Mouse (Mus musculus): ENCODE measurements around the gene Olfr871. TPM values are rescaled to one million over a fixed set of nuclear protein-coding genes. Genes with fewer than 3 reads are reported as not detected.
"Not testable (repeated sequence)": the region's sequence is repeated elsewhere in the genome, so short reads cannot be mapped to it uniquely, and the experiment has no call there.

Olfr871 gene
- not detected for total RNA-seq (2021)
- long read RNA-seq, experiment 1 = 0 reads
- long read RNA-seq, experiment 2 = 0 reads

DNA sequence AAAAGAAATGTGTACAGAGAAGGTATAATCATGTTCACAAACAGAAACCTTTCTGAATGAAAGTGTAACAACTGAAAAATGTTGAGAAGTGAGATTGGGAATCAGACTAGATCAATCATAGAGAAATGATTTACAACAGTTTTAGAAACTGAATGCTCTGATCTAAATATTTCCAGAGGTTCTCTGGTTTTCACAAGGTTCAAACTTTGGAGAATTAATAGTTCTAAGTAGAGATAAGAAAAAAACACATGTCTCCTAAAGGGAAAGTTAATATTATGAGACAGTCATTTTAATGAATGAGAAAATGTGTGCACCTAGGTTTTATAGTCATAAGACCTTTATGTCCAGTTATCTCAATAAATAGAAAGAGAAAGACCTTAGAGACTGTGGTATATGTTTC lies at the start of gene Olfr871:
Olfr871 (plus strand) TSS at position 301 of the 400 bp plus-strand sequence.
- no peak for DNase-seq

DNA sequence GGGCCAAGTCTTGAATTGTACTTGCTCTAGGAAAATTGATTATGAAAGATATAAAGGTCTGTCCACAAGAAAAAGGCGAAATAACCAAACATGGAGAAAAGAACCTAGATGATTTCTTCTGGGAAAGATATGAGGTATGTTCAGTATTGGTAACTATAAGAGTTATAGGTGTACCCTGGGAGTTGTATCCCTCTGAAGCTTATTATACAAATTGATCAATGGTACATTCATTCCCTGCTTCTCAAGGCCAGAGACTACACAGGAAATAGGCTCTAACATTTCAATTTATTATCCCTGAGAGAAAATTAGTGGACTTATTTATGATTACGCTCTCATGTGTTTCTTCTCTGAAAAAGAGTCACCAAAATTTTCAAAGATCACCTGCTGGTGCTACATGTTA lies 38.0 kb upstream of the Olfr871 start, which contains the start of gene Olfr870:
Olfr870 (minus strand) TSS at position 101 of the 400 bp plus-strand sequence.
- no peak for DNase-seq

DNA sequence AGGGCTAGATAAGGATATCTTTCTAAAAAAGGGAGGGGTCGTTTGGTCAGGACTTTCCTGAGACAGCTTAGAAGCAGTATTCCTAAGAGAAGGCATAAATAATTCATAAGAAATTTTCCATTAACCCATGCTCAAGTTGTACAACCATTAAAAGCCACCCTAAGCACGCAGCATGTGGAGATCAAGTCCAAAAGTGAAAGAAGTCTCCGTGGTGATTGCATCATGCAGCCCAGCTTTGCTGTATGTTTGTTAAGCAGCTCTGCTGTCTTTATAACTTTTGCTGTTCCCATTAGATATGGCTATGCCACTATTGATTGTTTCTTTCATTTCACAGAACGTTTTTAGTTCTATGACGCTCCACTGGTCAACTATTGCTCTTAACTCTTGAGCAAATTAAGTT lies 32.5 kb upstream of the Olfr871 start:
- DNase-seq = no peak

DNA sequence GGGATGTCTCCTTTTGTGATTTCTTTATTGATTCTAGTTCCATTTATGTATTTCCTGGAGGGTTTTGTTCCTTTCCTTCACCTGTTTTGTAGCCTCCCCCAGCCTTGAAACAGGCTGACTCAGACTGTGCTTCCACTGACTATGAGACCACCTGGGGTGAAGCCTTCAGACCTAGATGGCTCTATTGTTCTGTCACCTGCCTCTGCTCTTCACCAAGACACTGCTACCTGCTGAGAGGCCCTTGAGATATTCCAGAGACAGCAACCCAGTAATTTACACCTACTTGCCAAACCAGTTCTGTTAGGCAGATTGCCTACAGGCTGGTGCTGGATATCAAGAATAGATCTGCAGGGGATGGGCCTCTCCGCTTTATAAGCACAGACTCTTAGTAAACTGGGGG lies 9.9 kb upstream of the Olfr871 start:
- DNase-seq = no peak

GRCm38 (mm10) chr9:20203413-20203984 lies 8.5 kb upstream of the Olfr871 start:
- DNase-seq = not testable (repeated sequence)

DNA sequence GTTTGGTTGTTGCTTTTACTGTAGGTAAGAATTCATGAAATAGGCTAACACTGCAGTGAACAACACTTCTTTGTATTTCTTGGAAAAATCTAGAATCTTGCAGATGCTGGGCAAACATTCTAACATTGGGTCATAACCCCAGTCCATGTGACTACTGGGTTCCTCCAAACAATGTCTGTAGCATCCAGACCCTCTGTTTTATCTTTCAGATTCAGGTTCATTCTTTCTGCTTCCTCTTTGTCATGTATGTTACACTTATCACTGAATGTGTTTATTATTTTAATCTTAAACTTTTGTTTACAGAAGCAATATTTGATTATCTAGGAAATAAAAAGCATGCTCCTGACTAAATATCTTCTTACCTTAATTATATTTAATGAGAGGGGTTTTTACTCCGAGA lies 1.2 kb upstream of the Olfr871 start:
- no peak for DNase-seq

DNA sequence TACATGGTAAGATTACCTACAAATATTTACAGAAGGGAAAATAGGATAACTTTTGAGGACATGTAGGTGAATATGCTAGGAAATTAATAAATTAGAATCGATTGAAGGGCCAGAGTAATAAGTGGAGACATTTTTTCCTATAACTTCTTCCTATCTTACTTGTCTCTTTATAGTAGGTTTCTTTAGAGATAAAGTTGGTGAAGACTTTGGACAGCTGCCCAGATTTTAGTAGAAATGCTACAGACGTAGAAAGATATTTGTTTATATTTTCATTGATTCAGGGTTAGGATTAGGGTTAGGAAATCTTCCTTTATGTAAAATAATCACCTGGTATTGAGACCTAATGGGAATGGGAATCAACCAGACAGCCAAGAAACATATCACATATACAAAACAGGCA lies 530 bp upstream of the Olfr871 start:
- no peak for DNase-seq

DNA sequence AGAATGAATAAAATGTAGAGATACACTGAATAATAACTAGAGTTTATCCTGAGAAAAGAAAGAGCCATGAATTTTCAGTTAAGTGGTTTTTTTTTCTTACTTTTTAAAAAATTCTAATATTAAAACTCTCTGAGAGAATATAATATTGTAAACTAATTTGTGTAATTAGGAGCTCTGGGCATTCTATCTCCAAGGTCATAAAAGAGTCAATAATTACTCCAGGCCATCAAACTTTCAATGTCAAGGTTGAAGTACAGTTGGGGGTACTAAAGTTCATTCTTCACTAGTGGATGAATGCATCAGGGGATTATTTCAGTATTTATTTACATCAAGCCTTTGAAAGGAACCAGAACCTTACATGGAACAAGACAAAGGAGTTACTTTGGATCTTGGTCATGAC lies 24.8 kb downstream of the Olfr871 start, which contains the start of gene Olfr872:
Olfr872 (plus strand) TSS at position 301 of the 400 bp plus-strand sequence.
- DNase-seq = no peak

GRCm38 (mm10) chr9:20237378-20237777 lies 25.4 kb downstream of the Olfr871 start:
- no peak for DNase-seq

Other genes with a start within 250 kb of the Olfr871 start
- gene Olfr866, start 184.2 kb upstream of the Olfr871 start, total RNA-seq (2021) = not detected
- not detected for gene Olfr867, start 154.6 kb upstream of the Olfr871 start, total RNA-seq (2021)
- gene Olfr868, start 113.6 kb upstream of the Olfr871 start, total RNA-seq (2021) = not detected
- gene Olfr869, start 83.2 kb upstream of the Olfr871 start, total RNA-seq (2021) = not detected
- not detected for gene Olfr870, start 38.1 kb upstream of the Olfr871 start, total RNA-seq (2021)
- not detected for gene Olfr872, start 24.9 kb downstream of the Olfr871 start, total RNA-seq (2021)
- not detected for gene Olfr39, start 70.1 kb downstream of the Olfr871 start, total RNA-seq (2021)
- not detected for gene Olfr873, start 86.3 kb downstream of the Olfr871 start, total RNA-seq (2021)
- not detected for gene Olfr18, start 123.9 kb downstream of the Olfr871 start, total RNA-seq (2021)
- 10 to 100 TPM; 11.2 to 12.9 TPM for gene Zfp560, start 173.0 kb downstream of the Olfr871 start, total RNA-seq (2021)
- 1 to 10 TPM; 7.4 to 9.2 TPM for gene Zfp26, start 248.0 kb downstream of the Olfr871 start, total RNA-seq (2021)

All from heart, adult 18-20 months (tissue).